Mouse (Mus musculus): ENCODE results near the gene Ndufb2. TPM values are rescaled to one million over a fixed set of nuclear protein-coding genes. Genes with fewer than 3 reads are reported as not detected.

The Ndufb2 gene
- polyA plus RNA-seq, 1 experiment from 2014 or later, result 599 TPM

Other genes starting within 250 kb of the Ndufb2 start
- gene Slc37a3, start 214.9 kb upstream of the Ndufb2 start, polyA plus RNA-seq (2015; fragmentation: Nextera tagmentation; extraction: Ambion mirVana), result 33.0 and 34.4 TPM in 2 replicates
- 0.41 and 0.84 TPM in 2 replicates for gene Rab19, start 211.4 kb upstream of the Ndufb2 start, polyA plus RNA-seq (2015; fragmentation: Nextera tagmentation; extraction: Ambion mirVana)
- gene Mkrn1, start 172.1 kb upstream of the Ndufb2 start, polyA plus RNA-seq (2015; fragmentation: Nextera tagmentation; extraction: Ambion mirVana), result 67.2 and 83.4 TPM in 2 replicates
- 15.9 and 17.4 TPM in 2 replicates for gene Dennd2a, start 34.7 kb upstream of the Ndufb2 start, polyA plus RNA-seq (2015; fragmentation: Nextera tagmentation; extraction: Ambion mirVana)
- gene Adck2, start 18.7 kb upstream of the Ndufb2 start, polyA plus RNA-seq (2015; fragmentation: Nextera tagmentation; extraction: Ambion mirVana), result 12.6 and 14.6 TPM in 2 replicates
- 1.1 and 1.8 TPM in 2 replicates for gene Gm42420, start 6.8 kb upstream of the Ndufb2 start, polyA plus RNA-seq (2015; fragmentation: Nextera tagmentation; extraction: Ambion mirVana)
- 8.7 and 10.3 TPM in 2 replicates for gene Braf, start 132.9 kb downstream of the Ndufb2 start, polyA plus RNA-seq (2015; fragmentation: Nextera tagmentation; extraction: Ambion mirVana)
- 176 and 181 TPM in 2 replicates for gene Mrps33, start 218.4 kb downstream of the Ndufb2 start, polyA plus RNA-seq (2015; fragmentation: Nextera tagmentation; extraction: Ambion mirVana)

Measured in heart, embryonic 13.5 days (tissue).